Mouse (Mus musculus) brain, adult 2 months (tissue): ENCODE measurements around the gene Dennd1a.

Source experiments
- DNase-seq: peaks from one replicate; pipeline ENCODE4 v3.0.0; 2011; ENCODE audit warnings: low read depth, low spot score

Dennd1a gene

DNA sequence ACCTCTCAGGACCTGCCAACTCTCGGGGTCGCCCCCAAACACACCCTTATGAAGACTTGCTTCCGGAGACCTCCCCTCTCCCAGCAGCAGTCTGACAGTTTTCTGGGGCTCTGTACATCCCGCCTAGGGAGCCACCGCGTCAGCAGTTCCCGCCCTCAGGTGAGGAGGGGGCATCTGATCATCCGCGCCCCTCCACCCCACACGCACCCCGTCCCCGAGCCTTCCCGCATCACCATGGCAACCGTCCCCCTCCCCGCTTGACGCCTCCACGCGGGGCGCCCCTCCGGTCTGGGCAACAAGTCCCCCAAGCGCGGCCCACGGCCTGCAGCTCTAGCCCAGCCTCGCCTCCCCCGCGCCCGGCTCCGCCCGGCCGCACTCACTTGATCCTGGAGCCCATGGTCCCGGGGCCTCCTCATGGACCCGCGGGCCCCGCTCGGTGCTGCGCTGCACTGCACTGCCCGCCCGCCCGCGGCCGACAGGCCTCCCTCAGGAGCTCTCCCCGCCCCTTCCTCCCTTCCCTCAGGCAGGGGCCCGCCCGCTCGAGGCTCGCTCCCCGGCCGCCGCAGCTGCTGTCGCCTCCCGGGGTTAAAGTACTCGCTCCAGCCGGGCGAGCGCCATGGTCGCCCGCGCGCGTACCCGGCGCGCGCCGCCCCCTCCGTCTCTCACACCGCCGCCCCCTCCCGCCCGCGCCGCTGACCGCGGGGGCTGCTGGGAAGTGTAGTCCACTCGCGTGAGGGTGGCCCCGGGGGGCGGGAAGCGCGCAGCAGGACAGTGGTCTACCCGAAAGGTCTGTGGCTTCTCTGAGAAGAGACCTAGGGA, at the start of gene Dennd1a:
Gene Dennd1a (minus strand): TSS at position 658 of the 819 bp plus-strand sequence.
- peak; percentile 86 for DNase-seq

DNA sequence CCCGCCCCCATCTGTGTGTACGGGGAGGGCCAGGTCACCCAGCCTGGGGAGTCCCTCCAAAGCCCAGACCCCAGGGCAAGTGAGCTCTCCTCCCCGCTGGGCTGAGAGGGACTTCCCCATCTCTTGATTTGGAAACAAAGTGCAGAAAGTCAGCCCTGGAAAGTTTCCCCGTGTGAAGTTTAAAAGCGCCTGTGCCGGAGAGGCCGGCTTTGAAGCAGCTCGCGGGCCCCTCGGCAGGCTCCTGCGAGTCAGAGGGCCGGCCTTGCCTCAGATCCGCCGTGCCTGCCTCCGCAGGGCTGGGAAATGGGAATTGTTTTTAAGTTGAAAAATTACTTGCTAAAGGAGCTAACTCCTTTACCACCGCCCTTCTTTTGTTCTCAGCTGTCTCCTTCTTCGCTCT, 49.4 kb upstream of the Dennd1a start:
- no peak for DNase-seq

DNA sequence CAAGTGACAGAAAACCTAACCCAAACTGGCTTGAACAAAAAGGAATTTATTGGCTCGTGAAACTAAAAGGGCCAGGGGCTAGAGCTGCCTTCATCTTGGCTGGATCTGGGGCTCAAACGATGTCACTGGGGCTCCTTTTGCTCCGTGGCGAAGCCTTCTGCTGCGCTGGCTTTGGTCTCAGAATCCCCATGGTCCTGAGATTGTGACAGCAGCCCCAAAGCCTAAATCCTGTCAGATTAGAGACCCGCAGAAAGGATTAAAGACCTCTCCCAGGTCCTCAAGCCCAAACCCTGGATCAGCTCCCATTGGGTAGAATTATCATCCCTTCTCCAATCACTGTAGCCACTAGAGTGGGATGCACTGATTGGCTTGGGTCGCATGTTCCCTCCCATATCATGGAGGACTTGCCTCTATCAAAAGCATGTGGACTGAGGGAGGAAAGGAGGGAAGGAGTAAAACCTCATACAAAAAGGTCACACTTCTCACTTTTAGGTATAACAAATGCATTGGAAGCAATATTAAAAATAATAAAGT, 46.5 kb upstream of the Dennd1a start:
- no peak for DNase-seq

DNA sequence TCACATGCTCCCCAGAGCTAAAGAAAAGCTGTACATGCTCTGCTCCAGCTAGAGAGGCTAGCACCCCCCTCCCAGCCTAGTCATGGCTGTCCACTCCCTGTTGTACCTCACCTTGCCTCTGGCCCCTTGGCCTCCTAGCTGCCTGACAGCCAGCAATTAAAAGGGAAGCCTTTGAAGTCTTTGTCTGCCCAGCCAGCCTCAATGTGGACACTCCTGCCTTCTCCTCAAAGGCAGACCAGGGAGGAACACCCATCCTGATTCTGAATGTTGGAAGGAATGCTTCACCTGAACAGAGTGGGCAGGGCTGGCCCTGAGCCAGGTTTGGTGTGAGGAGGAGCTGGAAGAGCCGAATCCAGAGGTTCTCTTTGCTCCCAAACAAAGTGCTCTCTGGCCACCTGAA, 39.5 kb upstream of the Dennd1a start:
- DNase-seq, result no peak

DNA sequence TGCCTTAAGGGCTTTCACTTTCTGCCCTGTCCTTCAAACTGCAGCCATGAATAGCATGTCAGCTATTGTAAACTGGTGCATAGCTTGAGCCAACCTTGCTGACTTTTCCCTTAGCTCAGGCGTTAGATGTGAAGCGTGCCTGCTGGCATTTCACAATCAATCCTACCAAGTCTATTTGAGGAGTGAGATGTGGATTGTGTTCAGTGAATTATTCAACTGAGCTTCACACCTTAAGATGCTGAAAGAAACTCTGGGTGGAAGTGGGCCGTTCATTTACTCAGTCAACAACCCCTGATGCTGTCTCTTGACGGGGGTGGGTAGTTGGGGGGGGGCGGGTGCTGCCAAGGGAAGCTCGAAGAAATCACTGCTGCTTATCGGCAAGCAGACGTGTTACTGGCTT, 36.2 kb upstream of the Dennd1a start:
- DNase-seq, result peak; percentile 55

DNA sequence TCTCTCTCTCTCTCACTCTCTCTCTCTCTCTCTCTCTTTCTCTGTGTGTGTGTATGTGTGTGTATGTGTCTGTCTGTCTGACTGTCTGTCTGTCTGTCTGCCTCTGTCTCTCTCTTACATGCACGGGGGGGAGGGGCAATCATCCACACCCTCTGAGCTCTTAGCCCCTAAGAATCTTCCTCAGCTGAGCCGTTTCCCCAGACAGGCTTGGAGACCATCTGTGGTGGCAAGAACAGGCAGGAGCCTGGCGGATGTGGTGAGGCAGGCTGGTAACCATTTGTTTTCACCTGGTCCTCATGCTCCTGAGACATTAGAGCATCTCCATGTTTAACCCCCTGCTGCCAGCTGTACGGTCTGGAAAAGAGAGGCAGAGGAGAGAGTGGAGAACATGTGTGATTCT, 33.7 kb upstream of the Dennd1a start:
- DNase-seq, result no peak

DNA sequence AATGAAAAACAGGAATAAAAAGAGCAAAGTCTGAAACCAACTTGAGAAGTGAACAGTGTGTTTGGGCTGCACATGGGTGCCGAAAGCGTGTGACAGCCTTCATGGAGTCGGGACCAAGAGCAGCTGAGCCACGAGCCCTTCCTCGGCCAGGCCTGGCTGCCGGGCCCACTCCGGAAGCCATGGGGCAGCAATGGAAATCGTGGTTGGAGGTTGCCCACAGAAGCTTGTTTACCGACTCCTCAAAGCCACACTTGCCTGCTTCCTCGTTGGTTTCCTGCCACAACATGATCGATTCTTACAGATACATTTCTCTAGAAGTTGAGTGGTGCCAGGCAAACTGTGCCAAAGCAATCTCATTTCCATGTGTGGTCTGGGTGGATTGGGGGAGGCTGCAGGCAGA, 31.9 kb upstream of the Dennd1a start:
- no peak for DNase-seq

DNA sequence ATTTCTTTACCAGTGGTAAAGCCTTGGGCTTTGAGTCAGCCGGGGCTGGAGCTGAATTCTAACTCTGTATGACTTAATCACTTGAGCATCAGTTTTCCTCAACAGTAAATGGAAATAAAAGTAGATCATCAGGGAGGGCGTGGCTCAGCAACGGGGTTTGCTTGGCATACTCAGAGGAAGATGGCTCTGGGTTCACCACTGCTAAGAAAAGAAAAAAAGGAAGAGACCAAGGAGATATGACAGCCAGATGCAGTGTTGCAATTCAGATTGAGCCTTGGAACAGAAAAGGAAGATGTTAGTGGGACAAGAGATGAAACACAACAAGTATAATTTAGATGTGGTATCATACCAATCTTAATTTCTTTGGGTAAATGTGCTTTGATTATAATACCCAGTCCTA, 26.2 kb upstream of the Dennd1a start:
- DNase-seq, result no peak

DNA sequence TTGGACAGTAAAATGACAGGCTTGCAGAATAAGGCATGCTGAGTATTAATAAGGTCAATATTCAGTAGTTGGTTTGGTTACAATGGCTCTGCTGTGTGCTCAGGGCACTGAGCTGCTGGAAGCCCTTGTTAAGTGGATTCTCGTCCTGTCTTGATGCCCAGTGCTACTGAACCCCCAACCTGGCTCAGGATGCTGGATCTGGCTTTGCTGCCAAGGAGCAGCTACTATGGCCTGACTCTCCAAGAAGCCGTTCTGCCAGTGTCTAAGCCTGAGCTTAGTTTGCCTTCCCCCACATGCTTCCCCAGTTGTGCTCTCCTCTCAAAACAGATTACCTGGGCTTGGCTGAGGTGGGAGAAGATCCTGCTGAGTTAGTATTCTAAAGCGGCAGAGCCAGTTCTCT, 25.7 kb upstream of the Dennd1a start:
- no peak for DNase-seq

DNA sequence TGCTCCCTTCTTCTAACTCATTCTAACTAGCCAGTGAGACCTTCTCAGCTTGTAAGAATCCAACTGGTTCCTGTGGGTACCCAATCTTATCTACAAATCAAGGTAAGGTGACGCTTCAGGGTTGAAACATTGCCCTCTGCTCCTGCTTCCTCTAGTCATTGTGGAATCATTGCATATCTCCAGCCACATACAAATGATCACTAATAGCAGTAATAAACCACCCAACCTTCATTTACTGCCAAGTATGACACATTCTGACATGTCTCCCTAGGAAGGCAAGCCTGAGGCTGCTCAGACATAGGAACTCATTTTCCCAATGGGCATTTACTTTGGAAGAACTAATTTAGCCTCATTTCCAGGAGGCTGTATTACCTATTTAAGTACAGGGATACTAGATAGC, 18.0 kb upstream of the Dennd1a start:
- DNase-seq, result no peak

DNA sequence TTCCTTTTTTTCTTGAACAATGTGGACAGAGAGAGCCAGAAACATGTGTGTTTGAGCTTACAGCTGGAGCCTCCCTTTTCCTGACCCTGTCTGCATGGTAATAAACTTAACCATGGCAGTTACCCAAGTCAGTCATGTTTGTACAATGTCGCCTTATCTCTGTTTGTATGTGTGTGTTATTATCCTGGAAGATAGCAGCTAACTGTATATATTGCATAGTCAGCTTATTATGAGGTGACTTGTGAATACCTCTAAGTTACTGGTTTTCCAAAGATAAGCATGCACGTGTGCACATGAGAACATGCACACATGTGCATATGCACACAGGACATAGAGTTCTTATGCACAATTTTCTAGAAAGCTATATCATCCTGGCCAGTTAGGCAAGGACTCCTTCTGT, 13.8 kb upstream of the Dennd1a start:
- no peak for DNase-seq

DNA sequence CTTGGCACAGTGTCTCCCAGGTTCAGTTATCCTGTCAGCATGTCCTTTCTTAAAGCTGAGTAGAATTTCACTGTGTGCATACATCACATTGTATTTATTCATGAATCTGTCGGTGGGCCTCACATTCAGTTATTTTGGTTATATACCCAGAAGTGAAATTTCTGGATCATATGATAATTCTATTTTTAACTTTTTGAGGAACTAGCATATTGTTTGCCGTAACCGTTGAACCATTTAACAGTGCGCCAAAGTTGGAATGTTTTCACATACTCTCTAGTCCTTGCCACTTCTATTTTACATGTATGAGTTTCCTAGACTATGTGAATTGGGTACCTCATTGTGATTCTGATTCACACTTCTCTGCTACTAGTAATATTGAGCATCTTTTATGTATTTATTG, 8.7 kb upstream of the Dennd1a start:
- no peak for DNase-seq

DNA sequence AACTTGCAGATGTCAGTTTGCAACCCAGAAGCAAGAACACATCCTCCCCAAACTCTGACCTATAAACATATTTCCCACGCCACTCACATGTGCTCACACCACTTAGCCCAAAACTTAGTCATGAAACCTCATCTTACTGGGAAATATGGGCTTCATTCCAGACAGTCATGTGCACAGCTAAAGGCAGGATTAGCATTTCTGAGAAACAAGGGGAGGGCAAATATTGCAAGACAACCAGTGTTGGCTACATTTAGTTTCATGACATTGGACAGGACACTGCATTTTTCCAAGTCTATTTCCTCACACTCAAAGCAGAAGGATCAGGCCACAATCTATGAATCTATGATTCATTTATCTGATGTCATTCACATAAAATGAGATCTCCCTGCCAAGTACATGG, 4.3 kb upstream of the Dennd1a start:
- no peak for DNase-seq

DNA sequence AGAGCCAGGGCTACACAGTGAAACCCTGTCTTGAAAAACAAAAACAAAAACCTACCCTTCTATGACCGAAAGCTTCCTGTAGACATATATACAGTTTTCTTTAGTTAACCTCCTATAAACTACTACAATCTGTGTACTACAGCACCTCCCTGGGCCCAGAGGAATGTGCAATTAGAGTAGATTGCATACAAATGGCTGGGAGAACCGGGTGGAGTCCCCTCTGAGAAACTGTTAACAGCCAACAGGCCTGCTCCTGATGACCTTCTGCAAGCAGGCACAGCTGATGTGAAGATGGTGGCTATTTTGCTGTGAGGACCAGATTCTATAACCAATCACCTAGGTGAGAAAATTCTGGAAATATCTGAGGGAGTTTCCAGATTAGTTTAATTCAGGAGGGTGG, 1.0 kb upstream of the Dennd1a start:
- no peak for DNase-seq

DNA sequence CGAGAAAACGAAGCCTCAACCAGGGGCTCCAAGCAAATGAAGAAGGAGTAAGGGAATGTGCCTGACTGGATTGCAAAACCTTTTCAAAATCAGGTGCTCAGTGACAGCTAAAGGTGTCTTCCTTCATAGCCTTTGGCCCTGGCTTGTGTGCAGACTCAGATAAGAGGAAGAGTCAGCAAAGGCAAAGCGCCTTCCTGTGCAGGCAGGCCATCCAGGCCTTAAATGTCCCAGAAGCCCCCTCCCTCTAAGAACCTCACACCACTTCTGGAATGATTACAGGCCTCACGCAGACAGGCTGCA, 807 bp downstream of the Dennd1a start:
- DNase-seq, result no peak

DNA sequence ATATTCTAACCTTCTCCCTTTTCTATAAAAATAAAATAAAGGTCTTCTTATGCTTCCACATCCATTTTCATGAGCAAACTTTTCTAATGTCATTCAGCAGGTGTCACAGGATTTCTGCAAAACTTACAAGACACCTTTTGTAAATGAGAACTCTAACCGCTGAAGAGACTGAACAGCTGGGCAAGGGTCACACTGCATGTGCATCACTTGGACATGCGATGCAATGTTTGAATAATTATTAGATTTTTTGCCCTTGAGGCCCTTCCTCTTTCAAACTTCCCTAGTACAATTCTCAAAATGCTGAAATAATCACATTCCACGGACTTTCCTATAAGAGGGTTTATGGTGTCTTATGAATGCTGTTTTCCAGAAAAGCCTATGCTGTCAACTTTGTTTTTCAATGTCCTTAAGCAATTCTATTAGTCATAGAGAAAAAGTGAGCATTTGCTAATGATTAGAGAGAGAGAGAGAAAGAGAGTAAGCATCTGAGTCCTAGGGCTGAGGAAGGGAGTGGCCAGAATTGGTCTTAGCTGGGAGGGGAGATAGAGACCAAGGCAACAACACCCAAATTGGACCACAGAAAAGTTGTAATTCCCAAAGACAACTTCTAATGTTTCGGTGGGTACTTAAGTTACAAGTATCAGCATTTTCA, 1.3 kb downstream of the Dennd1a start:
- no peak for DNase-seq

DNA sequence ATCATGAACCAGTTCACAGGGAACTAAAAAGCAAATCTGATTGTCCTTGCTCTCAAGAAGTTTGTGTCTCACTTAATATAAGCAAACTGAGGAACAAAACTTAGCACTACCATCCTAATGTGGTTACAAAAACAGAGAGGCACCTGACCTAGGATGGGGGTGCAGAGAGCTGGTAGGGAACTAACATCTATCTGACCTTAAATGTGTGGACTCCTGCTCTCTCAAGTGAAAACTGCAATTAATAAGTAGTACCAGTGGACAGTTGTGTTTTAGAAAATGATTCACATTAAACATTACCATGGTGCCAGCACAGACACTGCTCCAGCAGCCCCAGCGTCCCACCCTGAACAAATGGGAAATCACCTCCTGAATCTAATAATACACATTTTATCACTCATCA, 3.2 kb downstream of the Dennd1a start:
- DNase-seq, result no peak

DNA sequence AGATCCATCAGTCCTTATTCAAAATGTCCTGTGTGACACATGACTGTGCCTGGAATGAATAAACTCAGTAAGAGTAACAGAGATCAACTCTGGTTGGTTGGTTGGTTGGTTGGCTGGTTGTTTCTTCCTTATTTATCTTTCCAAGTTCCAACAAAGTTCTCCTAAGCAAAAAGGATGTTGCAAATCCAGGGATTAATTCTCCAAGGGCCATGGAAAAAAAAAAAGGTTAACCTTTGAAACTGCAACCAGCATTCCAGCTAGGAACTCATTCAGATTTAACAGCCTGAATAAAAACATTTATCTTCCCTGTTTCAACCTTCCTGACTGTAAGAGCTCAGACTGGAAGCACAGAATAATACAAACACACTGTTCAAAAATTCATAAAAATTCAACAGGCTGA, 6.8 kb downstream of the Dennd1a start:
- DNase-seq, result no peak

DNA sequence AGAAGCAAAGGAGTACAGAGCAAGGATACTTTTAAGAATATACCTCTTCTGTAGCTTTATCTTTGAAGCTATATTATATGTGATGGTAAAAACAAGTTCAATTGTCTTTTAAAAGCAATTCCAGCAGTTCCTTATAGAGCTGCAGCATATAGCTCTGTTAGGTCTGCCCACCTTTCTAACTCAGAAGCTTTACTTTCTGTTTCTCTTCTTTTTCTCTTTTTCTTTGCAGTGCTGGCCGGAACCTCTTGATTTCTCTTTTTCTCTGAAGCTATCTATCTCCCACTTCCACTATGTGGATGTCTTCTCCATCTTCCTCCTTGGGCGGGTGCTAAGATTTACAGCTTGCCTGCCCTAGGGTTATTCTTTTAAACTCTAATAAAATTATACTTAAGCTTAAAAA, 12.2 kb downstream of the Dennd1a start:
- no peak for DNase-seq

DNA sequence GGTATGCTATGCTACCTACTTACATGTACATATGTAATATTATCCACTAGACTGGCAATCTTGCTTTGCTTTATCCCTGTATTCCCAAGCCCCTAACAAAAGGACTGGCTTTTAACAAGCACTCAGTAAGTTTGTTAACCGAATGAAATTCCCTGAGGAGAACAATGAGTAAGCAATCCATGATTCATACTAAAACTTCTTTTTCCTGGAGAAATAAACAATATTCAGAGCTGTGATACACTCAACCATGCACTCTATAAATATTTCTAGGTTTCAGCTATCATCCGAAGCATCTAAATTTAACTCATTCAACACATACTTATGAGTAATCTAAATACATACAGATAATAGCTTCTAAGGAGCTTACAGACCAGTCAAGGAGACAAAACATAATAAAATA, 23.5 kb downstream of the Dennd1a start:
- peak; percentile 30 for DNase-seq

DNA sequence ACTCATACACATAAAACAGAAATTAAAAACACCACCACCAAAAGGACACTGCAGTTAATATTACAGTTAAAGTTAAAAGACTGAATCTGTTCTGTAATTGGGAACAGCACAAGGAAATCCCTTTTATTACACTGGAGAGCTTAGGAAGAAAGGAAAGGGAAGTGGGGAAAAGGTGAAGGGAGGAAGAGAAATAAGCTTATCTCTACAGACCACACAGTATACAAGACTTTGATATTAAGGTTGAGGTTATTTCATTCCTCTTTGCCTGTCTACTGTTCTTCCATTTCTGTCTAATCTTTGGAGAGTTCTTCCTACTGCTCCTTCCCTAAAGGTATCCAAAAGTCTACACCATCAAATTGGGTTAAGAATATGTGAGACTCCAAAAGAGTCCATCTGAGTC, 28.1 kb downstream of the Dennd1a start:
- DNase-seq, result no peak

DNA sequence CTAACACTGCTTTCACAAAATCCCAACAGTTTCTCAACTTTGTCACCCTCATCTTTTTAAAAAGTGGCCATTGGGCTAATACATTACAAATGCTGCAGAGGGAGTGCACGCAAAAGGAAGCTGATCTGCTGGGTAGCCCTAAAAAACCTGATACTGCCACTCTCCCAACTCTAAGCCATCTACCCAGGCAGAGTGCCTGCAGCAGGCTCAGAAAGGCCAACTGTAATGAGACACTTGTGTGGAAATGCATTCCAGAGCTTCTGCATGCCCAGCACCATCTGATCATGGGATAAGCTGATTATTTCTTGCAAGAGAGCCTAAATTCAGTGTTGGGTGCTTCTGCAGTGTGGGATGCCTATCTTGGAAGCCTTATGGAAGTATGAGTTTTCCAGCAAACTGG, 49.6 kb downstream of the Dennd1a start:
- DNase-seq, result no peak

DNA sequence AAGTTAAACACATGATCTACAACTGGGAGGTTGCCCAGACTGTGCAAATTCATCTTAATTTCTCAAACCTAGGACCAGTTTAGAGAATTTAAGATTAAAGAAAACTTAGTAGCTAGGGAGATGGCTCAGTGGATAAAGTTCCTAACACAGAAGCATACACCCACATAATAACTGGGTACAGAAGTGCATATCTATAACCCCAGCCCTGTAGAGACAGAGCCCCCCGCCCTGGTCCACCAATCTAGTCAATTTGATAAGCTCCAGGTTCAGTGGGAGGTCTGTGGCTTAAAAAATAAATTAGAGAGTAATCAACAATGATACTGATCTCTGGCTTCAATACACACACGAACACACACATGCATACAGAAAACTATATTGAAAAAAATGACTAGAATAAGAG, 51.6 kb downstream of the Dennd1a start:
- no peak for DNase-seq
